Mouse (Mus musculus) T-helper 1 cell (primary cell): ENCODE measurements around the gene C1qtnf9.

Source experiments
- in situ Hi-C: fragments of 300-600 bp; cut with MboI, MseI; formaldehyde crosslinking; loops from one replicate; pipeline ENCODE4 v1.15.1; 2025; ENCODE audit warnings: high pct_unique_total_duplicates

The C1qtnf9 gene

GRCm38 (mm10) chr14:60767884-60768283, at the start of gene C1qtnf9:
C1qtnf9 (plus strand) TSS chr14:60768134.
- in situ Hi-C loops: no loop called here

GRCm38 (mm10) chr14:60721304-60721703, 46.6 kb upstream of the C1qtnf9 start:
- in situ Hi-C loops: loop anchor here (10.0 kb wide), 1 partner anchor 713 kb away; the partner anchor contains the start of gene Kpna3

GRCm38 (mm10) chr14:60721938-60722337, 46.0 kb upstream of the C1qtnf9 start:
- in situ Hi-C loops: loop anchor here (10.0 kb wide), 1 partner anchor 713 kb away; the partner anchor contains the start of gene Kpna3

GRCm38 (mm10) chr14:60726091-60726490, 41.8 kb upstream of the C1qtnf9 start:
- in situ Hi-C loops: loop anchor here (10.0 to 25.0 kb wide), 2 partner anchors 709 to 961 kb away; partner anchors contain the start of gene Kpna3

- in situ Hi-C loops: loop anchor here (10.0 to 25.0 kb wide), 2 partner anchors 708 to 960 kb away; partner anchors contain the start of gene Kpna3
These were observed 40.8 kb upstream of the C1qtnf9 start for GRCm38 (mm10) chr14:60727130-60727529.

GRCm38 (mm10) chr14:60732081-60732480, 35.9 kb upstream of the C1qtnf9 start:
- in situ Hi-C loops: loop anchor here (25.0 kb wide), 1 partner anchor 955 kb away; no protein-coding TSS in a partner anchor

GRCm38 (mm10) chr14:60732787-60733186, 35.1 kb upstream of the C1qtnf9 start:
- in situ Hi-C loops: loop anchor here (25.0 kb wide), 1 partner anchor 955 kb away; no protein-coding TSS in a partner anchor

- in situ Hi-C loops: loop anchor here (25.0 kb wide), 1 partner anchor 954 kb away; no protein-coding TSS in a partner anchor
These were observed 34.2 kb upstream of the C1qtnf9 start for GRCm38 (mm10) chr14:60733706-60734105.

- in situ Hi-C loops: loop anchor here (25.0 kb wide), 1 partner anchor 952 kb away; no protein-coding TSS in a partner anchor
These were observed 32.7 kb upstream of the C1qtnf9 start for GRCm38 (mm10) chr14:60735206-60735605.

- in situ Hi-C loops: loop anchor here (25.0 kb wide), 1 partner anchor 951 kb away; no protein-coding TSS in a partner anchor
These were observed 31.9 kb upstream of the C1qtnf9 start for GRCm38 (mm10) chr14:60735848-60736547.

- in situ Hi-C loops: loop anchor here (25.0 kb wide), 1 partner anchor 951 kb away; no protein-coding TSS in a partner anchor
These were observed 31.2 kb upstream of the C1qtnf9 start for GRCm38 (mm10) chr14:60736591-60737192.

- in situ Hi-C loops: loop anchor here (25.0 kb wide), 1 partner anchor 950 kb away; no protein-coding TSS in a partner anchor
These were observed 30.7 kb upstream of the C1qtnf9 start for GRCm38 (mm10) chr14:60737202-60737611.

GRCm38 (mm10) chr14:60738434-60738938, 29.4 kb upstream of the C1qtnf9 start:
- in situ Hi-C loops: loop anchor here (25.0 kb wide), 1 partner anchor 949 kb away; no protein-coding TSS in a partner anchor

GRCm38 (mm10) chr14:60739155-60739554, 28.8 kb upstream of the C1qtnf9 start:
- in situ Hi-C loops: loop anchor here (25.0 kb wide), 1 partner anchor 948 kb away; no protein-coding TSS in a partner anchor

GRCm38 (mm10) chr14:60739616-60740015, 28.3 kb upstream of the C1qtnf9 start:
- in situ Hi-C loops: loop anchor here (25.0 kb wide), 1 partner anchor 948 kb away; no protein-coding TSS in a partner anchor

- in situ Hi-C loops: loop anchor here (25.0 kb wide), 1 partner anchor 947 kb away; no protein-coding TSS in a partner anchor
These were observed 27.4 kb upstream of the C1qtnf9 start for GRCm38 (mm10) chr14:60740507-60740906.

GRCm38 (mm10) chr14:60741033-60741432, 26.9 kb upstream of the C1qtnf9 start:
- in situ Hi-C loops: loop anchor here (25.0 kb wide), 1 partner anchor 946 kb away; no protein-coding TSS in a partner anchor

- in situ Hi-C loops: loop anchor here (25.0 kb wide), 1 partner anchor 946 kb away; no protein-coding TSS in a partner anchor
These were observed 26.4 kb upstream of the C1qtnf9 start for GRCm38 (mm10) chr14:60741490-60741981.

GRCm38 (mm10) chr14:60743681-60744080, 24.3 kb upstream of the C1qtnf9 start:
- in situ Hi-C loops: loop anchor here (25.0 kb wide), 1 partner anchor 944 kb away; no protein-coding TSS in a partner anchor

- in situ Hi-C loops: loop anchor here (25.0 kb wide), 1 partner anchor 942 kb away; no protein-coding TSS in a partner anchor
These were observed 22.7 kb upstream of the C1qtnf9 start for GRCm38 (mm10) chr14:60745201-60745600.

GRCm38 (mm10) chr14:60746141-60746540, 21.8 kb upstream of the C1qtnf9 start:
- in situ Hi-C loops: loop anchor here (25.0 kb wide), 1 partner anchor 941 kb away; no protein-coding TSS in a partner anchor
